Mouse (Mus musculus) lung, adult 2 months (tissue): ENCODE measurements around the gene B4galt1.

Source experiments
- CTCF ChIP-seq: fragments of 200-500 bp; IDR thresholded peaks from 2 replicates; pipeline ENCODE4 v1.5.1; 2011; ENCODE audit warnings: mild to moderate bottlenecking, low read length, control low read depth; ENCODE audit not compliant: insufficient read depth
- POLR2A ChIP-seq: fragments of 200-500 bp; IDR thresholded peaks from 2 replicates; pipeline ENCODE4 v1.6.1; 2011; ENCODE audit warnings: low read depth, mild to moderate bottlenecking, control low read depth, low read length, borderline replicate concordance; ENCODE audit errors: extremely low read depth

DNA sequence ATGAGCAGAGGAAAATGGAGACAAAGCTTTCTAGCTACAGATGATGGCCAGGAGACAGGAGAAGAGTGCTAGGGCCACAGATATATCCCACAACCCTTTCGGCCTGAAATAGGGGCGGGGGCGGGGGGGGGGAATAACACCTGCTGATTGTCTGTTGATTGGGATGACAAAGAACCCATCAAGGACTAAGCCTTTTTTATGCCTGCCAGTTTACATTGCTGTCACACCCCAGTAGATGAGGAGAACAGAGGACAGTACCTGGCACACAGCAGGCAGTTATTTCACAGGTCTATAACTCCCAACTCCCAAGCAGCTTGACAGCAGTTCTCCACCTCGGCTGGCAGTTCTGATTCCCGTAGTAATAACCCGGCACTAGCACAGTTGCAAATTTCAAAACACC, 2.8 kb upstream of the B4galt1 start:
- TF ChIP-seq POLR2A (no peak), CTCF (no peak)
